Mouse (Mus musculus): ENCODE data around the gene Gm3739. TPM values are rescaled to one million over a fixed set of nuclear protein-coding genes. Genes with fewer than 3 reads are reported as not detected.
"Not testable (repeated sequence)": the region's sequence is repeated elsewhere in the genome, so short reads cannot be mapped to it uniquely, and the experiment has no call there.

The Gm3739 gene
- polyA plus RNA-seq (2012; rRNA removed) = 0.26 TPM in 1 of 2 replicates, not detected in the other

DNA sequence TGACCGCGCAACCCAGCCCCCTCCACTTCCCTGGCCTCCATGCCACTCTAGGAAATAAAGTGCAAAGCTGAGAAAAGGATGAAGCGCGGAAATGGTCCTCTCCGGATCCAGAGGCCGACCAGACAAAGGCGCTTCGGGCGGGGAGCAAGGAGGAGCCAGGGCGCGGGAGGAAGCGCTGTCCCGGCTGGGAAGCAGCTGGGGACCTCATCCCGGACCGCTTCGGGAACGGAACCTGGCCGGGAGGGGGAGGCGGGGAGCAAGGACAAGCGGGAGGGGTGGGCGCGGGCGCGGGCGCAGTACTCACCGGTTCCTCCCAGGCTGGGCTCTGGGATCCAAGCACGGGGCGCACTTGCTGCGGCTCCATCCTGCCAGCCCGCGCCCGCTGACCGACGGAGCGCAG is at the start of gene Gm3739:
Gm3739 (minus strand) TSS at position 389 of the 400 bp plus-strand sequence.
- not testable (repeated sequence) for DNase-seq (ENCODE audit: low read depth, low spot score)
- 2% methylated on average over 19 of the region's 35 CpGs for WGBS

GRCm38 (mm10) chr14:7332295-7332694 is 17.4 kb upstream of the Gm3739 start, which contains the start of gene Gm5797:
TSS of gene Gm5797 (minus strand) at chr14:7332395.
- no CpG with 5 or more reads among the region's 1 CpGs for WGBS
- DNase-seq (ENCODE audit: low read depth, low spot score) = not testable (repeated sequence)

DNA sequence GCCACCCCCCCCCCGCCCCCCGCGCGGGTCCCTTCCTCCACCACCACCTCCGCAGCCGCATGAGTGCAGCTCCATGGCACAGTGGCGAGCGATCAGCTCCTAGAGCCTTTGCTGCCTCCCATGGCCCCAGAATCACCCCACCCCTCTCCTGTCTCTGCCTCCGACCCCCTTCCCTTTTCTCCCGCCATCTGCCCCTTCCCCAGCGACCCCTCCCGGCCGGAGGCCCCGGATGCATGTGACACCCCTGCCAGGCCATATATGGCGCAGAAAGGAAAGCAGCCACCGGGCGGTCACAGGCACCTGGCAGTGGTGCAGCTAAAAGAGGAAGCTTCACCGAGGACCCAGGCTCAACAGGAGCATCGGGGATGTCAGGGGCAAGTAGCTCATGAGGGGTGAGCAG is 244 bp upstream of the Gm3739 start:
- DNase-seq (ENCODE audit: low read depth, low spot score) = not testable (repeated sequence)
- 2% methylated on average over 18 of the region's 19 CpGs for WGBS

DNA sequence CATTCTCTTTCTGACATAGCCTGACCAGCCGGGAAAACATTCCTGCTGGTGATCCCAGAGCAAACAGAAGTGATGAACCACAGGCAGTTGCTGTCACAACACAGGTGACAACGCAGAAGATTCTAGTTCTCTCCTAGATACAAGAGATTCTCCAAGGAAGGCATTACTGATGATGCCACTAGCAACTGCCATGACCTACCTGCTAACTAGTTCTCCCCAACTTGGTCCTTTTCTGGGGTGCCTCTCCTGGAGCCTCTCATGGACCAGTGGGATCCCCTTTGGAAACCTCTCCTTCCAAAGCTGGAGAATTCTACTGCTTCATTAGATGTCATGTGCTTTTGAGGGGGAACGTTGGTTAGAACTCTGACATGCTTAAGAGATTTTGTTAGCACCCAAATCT is 50.2 kb downstream of the Gm3739 start, which contains the start of gene Gm3727:
Gm3727 (minus strand) TSS at position 101 of the 400 bp plus-strand sequence.
- not testable (repeated sequence) for DNase-seq (ENCODE audit: low read depth, low spot score)
- WGBS = 53% methylated on average over 3 of the region's 3 CpGs

Other genes with a start within 250 kb of the Gm3739 start
- gene Gm3696, start 214.4 kb downstream of the Gm3739 start, polyA plus RNA-seq (2012; rRNA removed) = not detected in 2 replicates
- gene Gm6676, start 189.6 kb downstream of the Gm3739 start, polyA plus RNA-seq (2012; rRNA removed) = not detected in 2 replicates
- gene Gm3512, start 140.5 kb downstream of the Gm3739 start, polyA plus RNA-seq (2012; rRNA removed) = 0.11 TPM in 1 of 2 replicates, not detected in the other
- gene Gm16434, start 120.5 kb downstream of the Gm3739 start, polyA plus RNA-seq (2012; rRNA removed) = not detected in 2 replicates
- not detected in 2 replicates for gene Gm3727, start 50.3 kb downstream of the Gm3739 start, polyA plus RNA-seq (2012; rRNA removed)
- gene Gm5797, start 17.3 kb upstream of the Gm3739 start, polyA plus RNA-seq (2012; rRNA removed) = not detected in 2 replicates
- gene Gm8374, start 50.1 kb upstream of the Gm3739 start, polyA plus RNA-seq (2012; rRNA removed) = not detected in 2 replicates
- gene Gm3755, start 135.9 kb upstream of the Gm3739 start, polyA plus RNA-seq (2012; rRNA removed) = not detected in 2 replicates
- not detected in 2 replicates for gene Gm3752, start 168.7 kb upstream of the Gm3739 start, polyA plus RNA-seq (2012; rRNA removed)